Comparison of ENCODE assay signal across 8 mouse cellular contexts in genomic region chr1:39942935-39943334, GRCm38 (mm10). TPM values are rescaled to one million over a fixed set of nuclear protein-coding genes. Genes with fewer than 3 reads are reported as not detected.
DNase-seq lines count a peak whose midpoint lies in the region; ATAC-seq and TF ChIP-seq lines count a peak whose summit lies in the region.

No protein-coding gene starts in this region.

- TF ChIP-seq CTCF in brain, embryonic 14.5 days (IDR thresholded peaks at IDR 0.05; ENCODE audit: borderline replicate concordance, extremely low read depth, insufficient read depth, insufficient read length) = no peak
- no peak for TF ChIP-seq CTCF in cerebellum, adult 2 months (IDR thresholded peaks at IDR 0.05; ENCODE audit: borderline replicate concordance, insufficient read depth, low read depth, low read length)

- peaks cover 61% of the 10 kb centered on the region for H3K4me1 ChIP-seq in cerebellum, adult 2 months (ENCODE audit: control insufficient read depth, insufficient read depth, low read length)
- H3K4me1 ChIP-seq in heart, embryonic 16.5 days (ENCODE audit: control insufficient read depth, insufficient read depth, low read length) = peaks cover 87% of the 10 kb centered on the region
- H3K4me1 ChIP-seq in midbrain, embryonic 12.5 days = peaks cover 97% of the 10 kb centered on the region
- peaks cover 58% of the 10 kb centered on the region for H3K4me1 ChIP-seq in kidney, embryonic 16.5 days (ENCODE audit: insufficient read depth, low read length)

- TF ChIP-seq POLR2A in brain, embryonic 14.5 days (IDR thresholded peaks at IDR 0.05; ENCODE audit: borderline replicate concordance, extremely low read depth, insufficient read depth, insufficient read length, poor library complexity, severe bottlenecking) = no peak
- no peak for TF ChIP-seq POLR2A in cerebellum, adult 2 months (IDR thresholded peaks at IDR 0.05; ENCODE audit: borderline replicate concordance, insufficient read depth, low read length)

- peak overlapping the region; percentile 55 for H3K4me2 ChIP-seq in heart, embryonic 16.5 days (ENCODE audit: low read depth, low read length)
- peak overlapping the region; percentile 7; the same call in 1 of the 2 replicates for H3K4me2 ChIP-seq in midbrain, embryonic 12.5 days (replicated peaks)
- no peak overlapping the region for H3K4me2 ChIP-seq in kidney, embryonic 16.5 days (replicated peaks; ENCODE audit: low read depth, low read length)

- H3K9me3 ChIP-seq in heart, embryonic 16.5 days (replicated peaks; ENCODE audit: control insufficient read depth, low read length) = no peaks in the 10 kb centered on the region
- H3K9me3 ChIP-seq in midbrain, embryonic 12.5 days = no peaks in the 10 kb centered on the region
- H3K9me3 ChIP-seq in kidney, embryonic 16.5 days (ENCODE audit: low read length) = no peaks in the 10 kb centered on the region

- H3K9ac ChIP-seq in heart, embryonic 16.5 days (ENCODE audit: low read length) = peak overlapping the region; percentile 39
- no peak overlapping the region for H3K9ac ChIP-seq in midbrain, embryonic 12.5 days (replicated peaks)
- no peak overlapping the region for H3K9ac ChIP-seq in kidney, embryonic 16.5 days (replicated peaks; ENCODE audit: low read length)

- H3K27me3 ChIP-seq in cerebellum, adult 2 months (ENCODE audit: control insufficient read depth, insufficient read depth, low read length) = no peaks in the 10 kb centered on the region
- H3K27me3 ChIP-seq in heart, embryonic 16.5 days (ENCODE audit: control insufficient read depth, insufficient read depth, low read length) = no peaks in the 10 kb centered on the region
- no peaks in the 10 kb centered on the region for H3K27me3 ChIP-seq in midbrain, embryonic 12.5 days
- no peaks in the 10 kb centered on the region for H3K27me3 ChIP-seq in kidney, embryonic 16.5 days (ENCODE audit: insufficient read depth, low read length)

- WGBS in cerebellum, adult 2 months = 8% methylated on average over 8 of the region's 8 CpGs
- 22% methylated on average over 8 of the region's 8 CpGs for WGBS in heart, embryonic 16.5 days
- WGBS in midbrain, embryonic 12.5 days = 31% methylated on average over 8 of the region's 8 CpGs
- 24% methylated on average over 8 of the region's 8 CpGs for WGBS in kidney, embryonic 16.5 days

- DNase-seq in brain, embryonic 14.5 days (ENCODE audit: low read depth) = peak; percentile 88
- DNase-seq in cerebellum, adult 2 months = peak; percentile 68
- no peak for DNase-seq in spleen, adult 12 weeks (ENCODE audit: low spot score)
- DNase-seq in lung, adult 18-20 months = no peak
- no peak for DNase-seq in spleen, postnatal 4 days (ENCODE audit: low spot score in 2 of 2)

- ATAC-seq in heart, embryonic 16.5 days (replicated peaks; ENCODE audit: extremely low read depth, insufficient read depth, low FRiP score) = no peak; the same call in 1 of the 2 replicates
- no peak for ATAC-seq in midbrain, embryonic 12.5 days (ENCODE audit: low FRiP score, low read depth)
- ATAC-seq in kidney, embryonic 16.5 days (ENCODE audit: low FRiP score, low TSS enrichment) = no peak

- no peak overlapping the region for H3K4me3 ChIP-seq in cerebellum, adult 2 months (replicated peaks; ENCODE audit: insufficient read depth, low read depth, low read length)
- H3K4me3 ChIP-seq in heart, embryonic 16.5 days (ENCODE audit: low read length) = no peak overlapping the region
- H3K4me3 ChIP-seq in midbrain, embryonic 12.5 days = no peak overlapping the region
- H3K4me3 ChIP-seq in kidney, embryonic 16.5 days (ENCODE audit: low read length) = no peak overlapping the region

- H3K27ac ChIP-seq in cerebellum, adult 2 months (ENCODE audit: insufficient read depth, low read length) = peak overlapping the region; percentile 63; the same call in 1 of the 2 replicates
- peak overlapping the region; percentile 67 for H3K27ac ChIP-seq in heart, embryonic 16.5 days (ENCODE audit: low read length)
- H3K27ac ChIP-seq in midbrain, embryonic 12.5 days (replicated peaks) = peak overlapping the region; percentile 58; the same call in 1 of the 2 replicates
- no peak overlapping the region for H3K27ac ChIP-seq in kidney, embryonic 16.5 days (ENCODE audit: low read length)

- H3K36me3 ChIP-seq in heart, embryonic 16.5 days (ENCODE audit: control insufficient read depth, insufficient read depth) = no peaks in the 10 kb centered on the region
- H3K36me3 ChIP-seq in midbrain, embryonic 12.5 days = no peaks in the 10 kb centered on the region
- H3K36me3 ChIP-seq in kidney, embryonic 16.5 days (ENCODE audit: insufficient read depth, low read length) = no peaks in the 10 kb centered on the region

RNA-seq across cellular contexts. Expression of gene Map4k4, which starts 42.2 kb away (rescaled TPM):
- 358 and 424 TPM in 2 replicates for polyA plus RNA-seq in brain, embryonic 14.5 days (2012; rRNA removed)
- polyA plus RNA-seq in cerebellum, adult 2 months (2012; rRNA removed) = 166 and 168 TPM in 2 replicates
- polyA plus RNA-seq in heart, embryonic 16.5 days (2015; fragmentation: Nextera tagmentation; extraction: Ambion mirVana) = 14.7 and 23.8 TPM in 2 replicates
- polyA plus RNA-seq in midbrain, embryonic 12.5 days (2016; fragmentation: Nextera tagmentation; extraction: Ambion mirVana) = 68.8 and 71.5 TPM in 2 replicates
- 14.3 and 20.2 TPM in 2 replicates for polyA plus RNA-seq in kidney, embryonic 16.5 days (2015; fragmentation: Nextera tagmentation; extraction: Ambion mirVana)

Comparison
In these comparisons a context has a peak if more than half of its experiments do, and no peak if none do; other contexts are left out.
1. DNase-seq: peak in brain, embryonic 14.5 days (single experiment) and cerebellum, adult 2 months (2 of 2); none in spleen, adult 12 weeks (single experiment), lung, adult 18-20 months (0 of 2) and spleen, postnatal 4 days (0 of 2).